Mouse (Mus musculus) limb, embryonic 13.5 days (tissue): ENCODE results near the gene Lpp. TPM values are rescaled to one million over a fixed set of nuclear protein-coding genes. Genes with fewer than 3 reads are reported as not detected.

ENCODE experiments used
- ATAC-seq: fragments of 200-750 bp; cut with Nextera tagmentation; 2 replicates; pipeline ENCODE4 v1.8.0; 2017; ENCODE audit warnings: low read depth, moderate number of reproducible peaks, moderate TSS enrichment; ENCODE audit not compliant: low FRiP score
- H3K27ac ChIP-seq: fragments of 300-500 bp; sonication (generic); 2 replicates; pipeline ENCODE4 v1.5.1; 2015; ENCODE audit warnings: inconsistent platforms, mild to moderate bottlenecking, moderate library complexity
- H3K27me3 ChIP-seq: fragments of 300-500 bp; sonication (generic); 2 replicates; pipeline ENCODE4 v1.6.1; 2015; ENCODE audit warnings: mild to moderate bottlenecking, inconsistent platforms
- H3K36me3 ChIP-seq: fragments of 300-500 bp; sonication (generic); 2 replicates; pipeline ENCODE4 v1.6.1; 2015; ENCODE audit warnings: inconsistent platforms, mild to moderate bottlenecking, moderate library complexity
- H3K4me1 ChIP-seq: fragments of 300-500 bp; sonication (generic); 2 replicates; pipeline ENCODE4 v1.6.1; 2015; ENCODE audit warnings: inconsistent platforms
- H3K4me2 ChIP-seq: fragments of 300-500 bp; sonication (generic); replicated peaks from 2 replicates; pipeline ENCODE4 v1.6.1; 2015; ENCODE audit warnings: inconsistent platforms, mild to moderate bottlenecking, moderate library complexity
- H3K4me3 ChIP-seq: fragments of 300-500 bp; sonication (generic); 2 replicates; pipeline ENCODE4 v1.5.1; 2015; ENCODE audit warnings: moderate library complexity, mild to moderate bottlenecking, inconsistent platforms
- H3K9ac ChIP-seq: fragments of 300-500 bp; sonication (generic); 2 replicates; pipeline ENCODE4 v1.6.1; 2015; ENCODE audit warnings: mild to moderate bottlenecking, inconsistent platforms
- H3K9me3 ChIP-seq: fragments of 300-500 bp; sonication (generic); 2 replicates; pipeline ENCODE4 v1.6.1; 2016; ENCODE audit warnings: inconsistent platforms
- WGBS: fragments of 180-500 bp; shearing (Covaris S2); methylation state at CpG from one replicate; pipeline ENCODE4 v1.1.7; 2015; 5-methylcytosine and 5-hydroxymethylcytosine counted together
- polyA plus RNA-seq: library from polyadenylated mRNA; unstranded; fragments of >200 nt; fragmentation: Nextera tagmentation; extraction: Ambion mirVana; gene quantifications from 2 replicates; pipeline ENCODE4 v1.2.1, GENCODE M21; 2015

The Lpp gene
- polyA plus RNA-seq, 1 experiment from 2014 or later: 56.0 TPM

DNA sequence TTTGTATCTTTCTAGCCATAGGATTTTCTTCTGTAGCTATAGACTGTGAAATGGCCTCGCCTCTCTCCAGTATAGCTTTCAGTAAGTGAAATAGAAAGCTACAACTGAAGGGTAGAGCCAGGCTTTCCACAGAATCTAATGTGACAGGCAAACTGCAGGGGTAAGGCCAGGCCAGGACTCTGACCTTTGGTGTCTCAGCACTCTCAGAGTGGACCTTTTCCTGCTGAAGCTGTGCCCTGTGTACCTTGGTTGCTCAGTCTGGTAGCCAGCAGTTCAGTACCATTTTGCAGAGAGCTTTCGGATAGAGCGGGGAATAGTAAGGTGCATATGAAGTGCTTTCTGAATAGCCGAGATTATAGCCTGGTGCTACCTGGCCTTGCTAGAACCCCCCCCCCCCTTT, 9.5 kb downstream of the Lpp start:
- H3K4me3 ChIP-seq: no peak overlapping the region
- 91% methylated on average over 4 of the region's 4 CpGs for WGBS
- peaks cover 12% of the 10 kb centered on the region for H3K4me1 ChIP-seq
- ATAC-seq: no peak
- no peak overlapping the region for H3K9ac ChIP-seq
- no peaks in the 10 kb centered on the region for H3K27me3 ChIP-seq
- peaks cover 41% of the 10 kb centered on the region for H3K36me3 ChIP-seq
- peaks cover 10% of the 10 kb centered on the region for H3K9me3 ChIP-seq
- no peak overlapping the region for H3K27ac ChIP-seq
- no peak overlapping the region for H3K4me2 ChIP-seq

DNA sequence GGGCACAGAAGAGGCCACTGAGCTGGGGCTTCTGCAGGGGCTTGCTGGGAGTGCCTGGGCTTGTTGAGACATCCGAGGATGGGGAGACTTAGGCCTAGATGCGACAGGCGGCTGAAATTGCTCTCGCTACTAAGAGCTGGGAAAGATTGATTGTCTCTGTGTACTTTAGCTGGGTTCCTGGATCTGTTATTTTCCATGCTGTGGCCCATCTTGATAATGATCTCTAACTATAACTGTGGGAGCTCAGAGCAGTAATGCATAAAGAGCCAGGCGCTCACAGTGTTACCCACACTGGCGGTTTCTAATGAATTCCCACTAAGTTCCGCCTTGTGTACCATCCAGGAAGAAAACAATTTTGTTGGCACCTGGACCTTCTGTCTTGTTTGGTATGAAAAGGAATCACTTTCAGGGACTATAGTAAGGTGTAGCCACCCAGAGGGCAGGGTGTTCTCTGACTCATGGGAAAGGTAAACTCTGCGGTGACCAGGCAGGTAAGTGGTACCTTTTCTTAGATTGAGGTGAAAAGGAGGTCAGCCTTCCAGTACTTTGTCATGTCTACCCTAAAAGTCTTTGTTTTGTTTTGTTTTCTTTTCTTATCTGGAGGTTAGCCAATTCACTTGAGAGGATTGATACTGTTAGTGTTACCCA, 10.6 kb downstream of the Lpp start:
- H3K9ac ChIP-seq: no peak overlapping the region
- H3K27ac ChIP-seq: no peak overlapping the region
- 83% methylated on average over 8 of the region's 8 CpGs for WGBS
- no peak overlapping the region for H3K4me2 ChIP-seq
- no peaks in the 10 kb centered on the region for H3K27me3 ChIP-seq
- ATAC-seq: no peak
- 0 out of 2 replicates have a peak, but pooled peaks cover 3% of the 10 kb centered on the region for H3K4me1 ChIP-seq
- H3K4me3 ChIP-seq: no peak overlapping the region
- H3K36me3 ChIP-seq: peaks cover 41% of the 10 kb centered on the region
- peaks cover 10% of the 10 kb centered on the region for H3K9me3 ChIP-seq

DNA sequence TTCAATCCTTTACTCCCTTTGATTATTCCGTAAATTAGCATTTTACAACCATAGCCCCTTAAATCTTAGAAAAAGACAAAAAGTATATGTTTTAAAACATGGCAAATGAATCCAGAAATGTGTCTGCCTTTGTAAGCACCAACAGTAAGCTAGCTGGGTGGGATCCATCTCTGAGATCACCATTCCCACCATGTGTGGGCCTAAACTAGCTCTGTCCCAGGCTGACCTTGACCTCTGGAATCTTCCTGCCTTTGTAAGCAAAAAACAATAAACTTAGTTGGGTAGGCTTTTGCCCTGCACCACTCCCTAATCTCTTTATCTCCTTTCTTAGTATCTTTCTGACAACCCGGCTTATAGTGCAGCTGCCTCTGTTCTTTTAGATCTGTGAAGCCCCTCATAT, 13.2 kb downstream of the Lpp start:
- 95% methylated on average over 2 of the region's 2 CpGs for WGBS
- Histone ChIP-seq H3K27me3 (no peaks in the 10 kb centered on the region), H3K9ac (no peak overlapping the region), H3K36me3 (peaks cover 48% of the 10 kb centered on the region), H3K4me1 (no peaks in the 10 kb centered on the region), H3K4me2 (no peak overlapping the region), H3K9me3 (peaks cover 10% of the 10 kb centered on the region), H3K27ac (no peak overlapping the region), H3K4me3 (no peak overlapping the region)
- no peak for ATAC-seq

DNA sequence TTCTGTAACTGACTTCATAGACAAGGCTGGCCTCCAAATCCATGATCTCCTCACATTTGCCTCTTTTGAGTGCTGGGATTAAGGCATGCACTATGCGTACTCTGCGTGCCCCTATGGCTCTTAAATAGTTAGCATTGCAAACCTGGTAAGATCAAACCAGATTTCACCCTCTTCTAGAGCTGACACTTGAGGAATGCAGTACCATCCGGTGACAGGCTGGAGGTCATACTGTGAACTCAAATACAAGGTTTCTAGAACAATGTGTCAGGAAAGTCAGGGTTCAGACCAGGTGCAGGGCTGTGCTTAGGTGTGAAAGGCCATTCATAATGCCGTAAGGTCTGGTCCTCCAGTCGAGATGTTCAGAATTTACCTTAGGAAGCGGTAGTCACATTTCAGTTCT, 18.0 kb downstream of the Lpp start:
- no peak overlapping the region for H3K9ac ChIP-seq
- no peak overlapping the region for H3K4me3 ChIP-seq
- H3K4me2 ChIP-seq: no peak overlapping the region
- 0 out of 2 replicates have a peak, but pooled peaks cover 4% of the 10 kb centered on the region for H3K4me1 ChIP-seq
- H3K27ac ChIP-seq: no peak overlapping the region
- H3K36me3 ChIP-seq: peaks cover 28% of the 10 kb centered on the region
- no peaks in the 10 kb centered on the region; the same call in 1 of the 2 replicates for H3K9me3 ChIP-seq
- no peaks in the 10 kb centered on the region for H3K27me3 ChIP-seq
- ATAC-seq: no peak
- WGBS: 90% methylated on average over 6 of the region's 6 CpGs

DNA sequence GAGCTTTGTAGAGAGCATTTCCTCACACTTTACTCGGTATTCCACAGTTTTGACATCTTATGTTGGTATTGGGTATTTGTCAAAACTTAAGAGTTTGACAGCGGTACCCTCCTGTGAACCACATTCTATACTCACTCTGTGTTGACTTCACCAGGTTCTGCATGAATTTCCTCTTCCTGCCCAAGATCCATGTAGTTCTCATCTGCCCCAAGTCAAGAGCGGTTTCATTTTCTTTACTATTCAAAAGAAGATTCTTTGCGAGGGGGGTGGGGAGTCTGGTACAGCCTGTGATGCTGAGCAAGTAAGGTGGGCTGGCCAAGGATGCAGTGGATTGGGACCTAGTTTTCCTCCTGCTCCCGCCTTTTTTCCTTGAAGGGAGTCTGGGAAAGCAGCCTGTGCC, 18.9 kb downstream of the Lpp start:
- no peak overlapping the region for H3K4me3 ChIP-seq
- H3K9ac ChIP-seq: no peak overlapping the region
- H3K27me3 ChIP-seq: no peaks in the 10 kb centered on the region
- 0 out of 2 replicates have a peak, but pooled peaks cover 4% of the 10 kb centered on the region for H3K4me1 ChIP-seq
- H3K9me3 ChIP-seq: no peaks in the 10 kb centered on the region
- 90% methylated on average over 5 of the region's 5 CpGs for WGBS
- H3K4me2 ChIP-seq: no peak overlapping the region
- ATAC-seq: no peak
- peaks cover 30% of the 10 kb centered on the region for H3K36me3 ChIP-seq
- H3K27ac ChIP-seq: no peak overlapping the region

DNA sequence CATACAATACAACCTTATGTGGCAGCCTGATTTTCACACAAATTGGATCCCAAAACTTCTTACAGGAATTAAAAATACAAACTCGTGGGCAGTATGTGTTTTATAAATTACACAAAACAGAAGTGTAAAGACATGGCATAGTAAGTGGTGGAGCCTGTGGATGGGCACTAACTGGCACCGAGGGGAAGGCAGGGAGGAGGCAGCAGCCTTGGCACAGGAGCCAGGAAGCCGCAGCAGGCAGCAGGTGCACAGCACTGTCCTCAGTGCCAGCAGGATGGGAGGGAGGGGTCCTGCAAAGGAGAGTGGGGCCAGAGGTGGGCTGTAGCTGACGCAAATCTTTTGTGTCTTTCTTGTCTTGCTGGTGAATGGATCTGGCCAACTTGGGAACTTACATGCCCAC, 19.8 kb downstream of the Lpp start:
- H3K27me3 ChIP-seq: no peaks in the 10 kb centered on the region
- peaks cover 10% of the 10 kb centered on the region for H3K4me1 ChIP-seq
- no peaks in the 10 kb centered on the region for H3K9me3 ChIP-seq
- H3K36me3 ChIP-seq: peaks cover 33% of the 10 kb centered on the region
- 87% methylated on average over 4 of the region's 4 CpGs for WGBS
- no peak overlapping the region for H3K4me3 ChIP-seq
- no peak overlapping the region for H3K27ac ChIP-seq
- no peak for ATAC-seq
- no peak overlapping the region for H3K9ac ChIP-seq
- no peak overlapping the region for H3K4me2 ChIP-seq

DNA sequence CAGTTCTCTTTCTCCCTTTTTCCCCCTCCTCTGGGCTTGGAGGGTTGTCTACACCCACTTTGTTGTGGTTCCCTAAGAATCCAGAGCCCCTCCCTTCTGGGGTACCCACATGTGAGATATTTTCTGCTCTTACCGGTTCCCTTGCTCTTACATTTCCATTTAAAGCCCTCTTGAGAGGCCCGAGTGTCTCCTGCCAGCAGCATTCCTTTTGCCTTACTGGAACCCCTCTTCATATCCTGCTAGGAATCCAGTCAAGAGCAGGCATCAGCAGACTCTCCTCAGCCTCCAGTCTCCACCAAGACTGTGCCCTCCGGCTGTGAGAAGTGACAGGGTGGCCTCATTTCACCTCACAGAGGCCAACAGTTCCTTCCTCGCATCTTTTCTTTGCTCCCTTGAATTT, 24.7 kb downstream of the Lpp start:
- H3K27ac ChIP-seq: no peak overlapping the region
- WGBS: 59% methylated on average over 4 of the region's 4 CpGs
- H3K27me3 ChIP-seq: no peaks in the 10 kb centered on the region
- H3K4me1 ChIP-seq: peaks cover 17% of the 10 kb centered on the region
- H3K9me3 ChIP-seq: no peaks in the 10 kb centered on the region
- H3K4me3 ChIP-seq: no peak overlapping the region
- ATAC-seq: no peak
- H3K9ac ChIP-seq: no peak overlapping the region
- H3K36me3 ChIP-seq: peaks cover 25% of the 10 kb centered on the region
- no peak overlapping the region for H3K4me2 ChIP-seq

DNA sequence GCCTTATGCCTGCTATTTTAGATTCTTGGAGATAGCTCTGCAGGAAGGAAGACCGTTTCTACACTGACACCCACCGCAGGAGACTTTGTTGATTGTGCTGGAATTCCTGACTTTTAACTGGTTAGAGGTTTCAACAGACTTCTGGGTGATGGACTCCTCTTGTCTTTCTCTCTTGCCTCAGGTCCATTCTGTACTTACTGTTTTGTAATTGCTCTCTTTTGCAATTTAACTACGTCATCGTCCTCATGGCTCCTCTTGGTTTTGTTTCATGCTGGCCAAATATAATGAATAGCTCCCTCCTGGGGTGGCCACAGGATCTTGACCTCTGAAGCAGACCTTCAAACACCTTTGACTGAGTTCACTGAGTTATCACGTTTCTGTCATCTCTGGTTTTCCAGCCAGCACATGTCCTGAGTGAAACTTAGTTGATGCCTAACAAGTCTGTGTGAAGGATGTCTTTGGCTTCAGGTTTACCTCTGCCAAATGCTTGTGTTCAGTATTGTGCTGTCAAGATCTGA, 27.4 kb downstream of the Lpp start:
- no peak for ATAC-seq

DNA sequence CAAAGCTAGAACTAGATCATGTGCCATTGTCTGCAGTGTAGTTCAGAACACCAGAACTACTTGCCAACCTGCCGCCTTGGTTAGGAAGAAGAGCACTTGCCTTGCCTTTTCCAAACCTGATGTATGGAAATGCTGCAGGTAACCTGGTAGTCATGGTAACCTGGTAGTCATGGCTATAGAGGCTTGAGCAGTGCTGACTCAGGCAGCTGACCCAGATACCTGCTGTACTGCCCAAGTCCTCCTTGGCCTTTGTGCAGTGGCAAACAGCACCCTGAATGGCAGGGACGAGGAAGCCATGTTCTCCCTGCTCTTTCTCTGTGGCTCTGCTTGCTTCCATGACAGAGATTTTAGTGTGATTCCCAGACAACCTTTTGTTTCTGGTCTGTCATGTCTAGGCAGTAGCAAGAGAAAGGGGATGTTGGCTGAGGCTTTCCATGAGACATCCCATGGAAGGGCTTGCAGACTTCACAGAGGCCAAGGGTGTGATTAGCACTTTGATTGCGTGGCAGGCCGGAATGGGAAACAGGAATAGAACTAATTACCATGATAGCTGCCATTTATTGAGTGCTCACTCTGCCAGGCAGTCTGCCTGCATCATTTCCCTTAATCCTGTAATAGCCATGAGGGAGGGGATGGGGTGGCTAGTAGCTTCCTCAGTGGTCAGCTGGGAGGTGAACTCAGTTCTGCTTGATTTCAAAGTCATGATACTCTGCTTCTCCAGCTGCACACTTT, 28.5 kb downstream of the Lpp start:
- Histone ChIP-seq H3K4me1 (peaks cover 34% of the 10 kb centered on the region), H3K4me3 (no peak overlapping the region), H3K4me2 (no peak overlapping the region), H3K9ac (no peak overlapping the region), H3K36me3 (peaks cover 10% of the 10 kb centered on the region; the same call in 1 of the 2 replicates), H3K27me3 (no peaks in the 10 kb centered on the region), H3K9me3 (no peaks in the 10 kb centered on the region), H3K27ac (no peak overlapping the region)
- 71% methylated on average over 4 of the region's 4 CpGs for WGBS
- no peak for ATAC-seq

More for the DNA sequence above, 27.4 kb downstream of the Lpp start:
- Histone ChIP-seq H3K9me3 (no peaks in the 10 kb centered on the region), H3K4me1 (peaks cover 34% of the 10 kb centered on the region), H3K4me3 (no peak overlapping the region), H3K4me2 (no peak overlapping the region), H3K27me3 (no peaks in the 10 kb centered on the region), H3K36me3 (peaks cover 22% of the 10 kb centered on the region), H3K27ac (no peak overlapping the region), H3K9ac (no peak overlapping the region)
- 68% methylated on average over 5 of the region's 5 CpGs for WGBS

DNA sequence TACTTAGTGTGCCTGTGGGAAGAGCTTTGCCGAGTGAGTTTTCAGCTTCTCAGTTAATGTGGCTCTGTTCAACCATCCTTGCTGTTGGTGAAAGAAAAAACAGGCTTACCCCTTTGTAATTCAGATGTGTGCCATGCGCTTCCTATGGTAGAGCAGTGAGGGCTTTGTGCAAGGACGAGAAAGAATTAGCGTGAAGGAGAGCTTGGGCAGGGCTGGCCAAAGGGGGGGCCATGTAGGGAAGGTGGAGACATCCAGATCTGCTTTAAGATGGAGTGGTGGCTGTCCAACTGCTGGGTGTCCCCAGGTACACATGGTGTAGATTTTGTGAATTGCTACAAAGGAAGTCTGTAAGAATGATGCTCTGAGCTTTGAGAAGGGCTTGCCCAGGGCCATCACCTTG, 29.9 kb downstream of the Lpp start:
- Histone ChIP-seq H3K4me1 (peaks cover 36% of the 10 kb centered on the region), H3K9ac (no peak overlapping the region), H3K9me3 (no peaks in the 10 kb centered on the region), H3K27me3 (no peaks in the 10 kb centered on the region), H3K36me3 (0 out of 2 replicates have a peak, but pooled peaks cover 2% of the 10 kb centered on the region), H3K4me2 (no peak overlapping the region), H3K27ac (no peak overlapping the region), H3K4me3 (no peak overlapping the region)
- no peak for ATAC-seq
- 86% methylated on average over 4 of the region's 4 CpGs for WGBS

DNA sequence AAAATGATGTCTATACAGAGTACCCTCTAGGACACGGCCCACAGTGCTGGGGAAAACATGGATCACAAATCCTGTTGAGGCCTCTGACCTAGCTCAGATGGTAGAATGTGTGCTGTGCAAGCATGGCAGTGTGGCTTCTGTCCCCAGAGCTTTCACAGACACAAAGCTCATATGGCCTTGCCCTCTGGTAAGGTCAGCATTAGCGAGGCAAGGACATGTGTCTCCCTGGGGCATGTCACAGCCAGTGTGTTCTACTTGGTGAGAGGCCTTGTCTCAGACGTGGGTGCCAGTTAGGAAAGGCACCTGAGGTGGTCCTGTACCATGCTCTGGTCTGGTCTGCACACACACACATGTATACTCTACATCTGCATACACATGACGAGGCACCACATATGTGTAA, 30.4 kb downstream of the Lpp start:
- H3K27me3 ChIP-seq: no peaks in the 10 kb centered on the region
- H3K9me3 ChIP-seq: no peaks in the 10 kb centered on the region
- ATAC-seq: no peak
- H3K36me3 ChIP-seq: no peaks in the 10 kb centered on the region
- H3K4me3 ChIP-seq: no peak overlapping the region
- no peak overlapping the region for H3K27ac ChIP-seq
- peaks cover 36% of the 10 kb centered on the region for H3K4me1 ChIP-seq
- no peak overlapping the region for H3K9ac ChIP-seq
- no peak overlapping the region for H3K4me2 ChIP-seq
- 72% methylated on average over 4 of the region's 4 CpGs for WGBS

DNA sequence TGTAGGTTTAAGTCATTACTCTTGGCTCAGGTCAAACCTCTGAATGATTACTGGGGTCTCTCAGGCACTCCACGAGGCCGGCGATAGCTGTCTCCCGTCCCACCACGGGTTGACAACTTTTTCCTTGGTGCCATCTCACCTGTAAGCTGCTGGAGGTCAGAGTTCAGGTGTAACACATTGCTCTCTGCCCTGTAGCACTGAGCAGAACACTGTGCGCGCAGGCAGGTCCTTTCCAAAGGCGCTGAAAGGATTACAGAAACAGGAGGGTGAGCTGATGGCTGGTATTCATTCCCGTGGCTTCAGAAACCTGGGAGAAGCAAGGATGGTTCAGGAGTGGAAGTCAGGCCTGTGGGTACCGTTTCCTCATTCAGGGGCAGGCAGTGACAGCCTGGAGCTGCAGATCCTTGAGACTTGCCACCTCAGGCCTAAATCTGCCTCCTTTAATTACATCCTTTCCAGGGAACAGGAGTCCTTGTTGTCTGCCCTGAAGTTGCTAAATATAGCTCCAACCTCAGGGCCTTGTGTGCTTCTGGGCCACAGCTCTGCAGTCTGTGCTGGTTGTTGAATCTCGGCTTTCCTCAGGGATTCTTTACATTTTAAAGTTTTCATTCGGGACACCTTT, 31.2 kb downstream of the Lpp start:
- Histone ChIP-seq H3K36me3 (no peaks in the 10 kb centered on the region), H3K9me3 (no peaks in the 10 kb centered on the region), H3K9ac (peak overlapping the region; percentile 43; the same call in 1 of the 2 replicates), H3K4me2 (no peak overlapping the region), H3K27ac (peak overlapping the region; percentile 22; the same call in 1 of the 2 replicates), H3K27me3 (no peaks in the 10 kb centered on the region), H3K4me1 (peaks cover 41% of the 10 kb centered on the region), H3K4me3 (no peak overlapping the region)
- no peak; the same call in 1 of the 2 replicates for ATAC-seq
- WGBS: 60% methylated on average over 12 of the region's 12 CpGs
